Mouse (Mus musculus) cerebellum, adult (tissue): ENCODE measurements around the gene Btf3l4.

Experiments used
- ATAC-seq: cut with Nextera tagmentation; 2 replicates; pipeline ENCODE4 v1.9.2; 2017; ENCODE audit warnings: mild to moderate bottlenecking, moderate library complexity, mixed read lengths; ENCODE audit not compliant: insufficient number of reproducible peaks, low FRiP score, low TSS enrichment

The Btf3l4 gene

DNA sequence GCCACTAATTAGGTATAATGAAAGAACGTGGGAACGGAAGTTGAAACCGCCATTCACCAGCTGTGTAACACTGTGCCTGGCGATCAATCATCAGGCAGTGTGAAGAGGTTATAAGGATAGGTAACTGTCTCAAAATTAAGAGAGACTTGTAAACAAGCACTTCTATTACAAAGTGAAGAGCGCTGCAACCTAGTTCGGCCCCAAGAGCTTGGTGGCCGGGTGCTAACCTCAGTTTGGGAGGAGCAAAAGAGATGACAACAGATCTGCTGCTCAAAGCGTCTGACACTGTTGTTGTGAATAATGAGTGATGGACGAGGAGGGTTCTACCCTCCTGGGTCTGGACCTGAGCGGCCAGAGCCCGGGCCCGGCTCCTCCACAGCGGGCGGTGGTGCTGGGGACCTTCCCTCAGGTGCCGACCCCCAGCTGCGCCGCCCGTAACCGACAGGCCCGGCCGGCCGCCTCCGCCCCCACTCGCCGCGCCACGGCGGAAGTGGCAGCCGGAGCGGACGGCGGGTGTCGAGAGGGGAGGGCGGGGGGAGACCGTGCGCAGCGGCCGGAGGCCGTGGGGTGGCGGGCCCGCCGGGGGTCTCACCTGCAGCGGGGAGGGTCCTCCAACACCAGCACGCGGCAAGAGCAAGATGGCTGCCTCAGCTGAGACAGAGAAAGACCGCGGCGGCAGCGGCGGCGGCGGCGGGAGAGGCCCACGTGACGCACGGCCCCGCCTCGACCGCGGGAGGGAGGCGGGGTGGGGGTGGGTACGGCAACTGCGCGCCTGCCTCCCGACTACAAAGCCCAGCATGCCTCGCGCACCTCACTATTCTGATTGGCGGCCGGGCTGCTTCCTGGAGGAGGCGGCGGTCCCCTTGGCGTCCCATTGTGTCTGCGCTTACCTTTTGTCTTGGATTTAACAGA lies at the start of gene Btf3l4:
Btf3l4 (minus strand) TSS at position 699 of the 912 bp plus-strand sequence.
- ATAC-seq, result peak; percentile 86

DNA sequence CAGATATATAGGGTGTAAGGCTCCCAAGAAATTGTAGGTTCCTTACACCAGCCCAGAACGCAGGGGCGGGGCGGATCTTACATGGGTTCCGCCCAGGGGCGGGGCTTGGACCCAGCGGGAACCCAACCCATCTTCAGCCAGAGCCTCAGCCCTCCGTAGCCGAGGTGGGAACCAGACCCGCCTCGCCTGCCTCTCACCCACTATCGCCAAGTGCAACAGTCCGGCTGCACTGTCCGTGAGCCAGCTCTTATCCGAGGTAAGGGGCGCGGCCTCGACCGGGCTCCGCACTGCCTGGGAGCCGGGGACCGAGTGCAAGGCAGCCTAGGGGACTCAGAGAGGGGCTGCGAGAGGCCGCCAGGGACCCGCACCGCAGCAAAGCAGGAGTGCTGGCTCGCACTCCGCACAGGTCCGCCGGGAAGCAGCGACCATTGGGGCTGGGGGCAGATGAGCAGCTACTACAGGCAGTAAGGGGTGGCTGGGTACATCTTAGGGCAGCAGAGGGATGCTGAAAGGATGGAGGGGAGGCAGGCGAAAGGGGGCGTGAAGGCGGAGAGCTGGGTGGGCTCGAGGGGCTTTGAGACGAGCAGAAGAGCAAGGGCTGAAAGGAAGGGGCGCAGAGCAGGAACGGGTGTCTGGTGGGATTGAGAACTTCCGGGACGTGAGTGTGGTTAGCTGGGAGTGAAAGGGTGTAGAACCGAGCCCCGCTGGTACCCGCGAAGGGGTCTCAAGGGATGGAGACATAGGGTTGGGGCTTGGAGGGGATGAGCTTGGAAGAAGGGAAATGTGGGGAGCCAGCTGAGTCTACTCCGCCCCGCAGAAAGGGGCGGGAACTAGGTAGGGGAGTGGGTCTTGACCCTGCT lies 45.8 kb upstream of the Btf3l4 start, which contains the start of gene Rab3b:
Rab3b (plus strand) TSS at position 101 of the 860 bp plus-strand sequence.
- ATAC-seq, result peak; percentile 26; the same call in 1 of the 2 replicates

DNA sequence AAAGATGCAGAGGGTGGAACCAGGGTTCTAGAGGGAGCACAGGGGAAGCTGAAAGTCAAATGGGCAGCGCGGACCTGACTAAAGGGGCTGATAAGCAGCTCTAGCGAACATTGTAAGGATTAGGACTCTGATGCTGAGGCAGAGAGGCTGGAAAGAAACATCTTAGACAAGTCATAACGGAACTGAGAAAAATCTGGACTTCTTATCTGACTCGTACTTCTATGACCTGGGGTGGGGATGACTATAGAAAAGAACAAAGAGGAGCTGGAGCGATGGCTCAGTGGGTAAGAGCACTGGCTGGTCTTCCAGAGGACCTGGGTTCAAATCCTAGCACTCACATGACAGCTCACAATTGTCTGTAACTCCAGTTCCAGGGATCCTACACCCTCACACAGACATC lies 44.5 kb upstream of the Btf3l4 start:
- ATAC-seq, result no peak

DNA sequence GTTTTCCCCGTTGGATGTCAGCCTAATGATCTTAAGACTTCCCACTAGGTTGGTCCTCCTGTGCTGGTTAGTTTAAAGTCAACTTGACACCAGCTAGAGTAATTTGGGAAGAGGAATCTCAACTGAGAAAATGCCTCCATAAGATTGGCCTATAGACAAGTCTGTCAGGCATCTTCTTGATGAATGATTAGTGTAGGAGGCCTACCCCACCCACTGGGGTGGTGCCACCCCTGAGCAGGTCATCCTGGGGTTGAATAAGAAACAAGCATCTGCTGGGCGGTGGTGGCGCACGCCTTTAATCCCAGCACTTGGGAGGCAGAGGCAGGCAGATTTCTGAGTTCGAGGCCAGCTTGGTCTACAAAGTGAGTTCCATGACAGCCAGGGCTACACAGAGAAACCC lies 40.3 kb upstream of the Btf3l4 start:
- no peak for ATAC-seq

DNA sequence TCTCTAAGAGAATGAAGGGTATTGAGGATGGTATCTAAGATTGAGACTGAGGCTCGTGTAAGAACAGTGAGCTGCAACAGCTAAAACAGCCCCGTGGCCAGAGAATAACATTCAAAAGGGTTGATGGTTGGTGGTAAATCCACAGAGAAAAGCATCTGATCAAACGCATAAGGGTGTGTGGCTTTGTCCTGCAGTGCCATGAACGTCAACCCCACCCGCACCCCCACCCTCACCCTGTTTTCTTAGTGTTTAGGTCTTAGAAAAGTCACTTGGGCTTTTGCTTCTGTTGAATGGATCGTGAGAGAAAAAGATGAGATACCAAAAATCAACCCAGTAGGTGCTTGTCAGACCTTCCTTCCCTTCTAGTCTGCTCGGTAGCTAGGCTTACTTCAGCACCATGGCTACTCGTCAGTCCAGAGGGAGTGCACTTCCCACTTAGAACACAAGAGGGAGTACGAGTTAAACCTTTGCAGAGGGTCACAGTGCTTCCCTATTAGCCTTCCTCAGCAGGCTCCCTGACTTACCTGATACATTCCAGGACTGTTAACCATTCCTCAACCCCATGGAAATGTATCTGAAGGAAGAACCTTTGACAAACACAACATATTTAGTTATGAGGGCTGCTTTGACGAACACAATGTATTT lies 36.4 kb upstream of the Btf3l4 start:
- ATAC-seq, result peak; percentile 93

DNA sequence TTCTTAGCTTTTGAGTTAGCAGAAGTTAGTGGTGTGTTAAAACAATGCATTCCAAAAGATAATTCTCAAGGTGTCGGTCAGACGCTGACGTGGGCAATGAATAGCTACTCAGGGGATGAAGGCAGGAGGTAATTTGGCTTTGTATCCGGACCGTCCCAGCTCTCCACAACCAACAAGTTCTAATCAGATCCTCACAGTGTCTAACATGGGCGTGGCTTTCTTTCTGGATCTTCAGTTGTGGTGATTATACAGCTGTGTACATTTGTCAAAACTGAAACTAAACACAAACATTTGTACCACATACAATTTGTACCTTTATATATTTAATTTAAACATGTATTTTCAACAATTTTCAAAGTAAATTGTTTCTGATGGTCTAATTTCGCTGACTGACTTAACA lies 33.4 kb upstream of the Btf3l4 start:
- no peak for ATAC-seq

DNA sequence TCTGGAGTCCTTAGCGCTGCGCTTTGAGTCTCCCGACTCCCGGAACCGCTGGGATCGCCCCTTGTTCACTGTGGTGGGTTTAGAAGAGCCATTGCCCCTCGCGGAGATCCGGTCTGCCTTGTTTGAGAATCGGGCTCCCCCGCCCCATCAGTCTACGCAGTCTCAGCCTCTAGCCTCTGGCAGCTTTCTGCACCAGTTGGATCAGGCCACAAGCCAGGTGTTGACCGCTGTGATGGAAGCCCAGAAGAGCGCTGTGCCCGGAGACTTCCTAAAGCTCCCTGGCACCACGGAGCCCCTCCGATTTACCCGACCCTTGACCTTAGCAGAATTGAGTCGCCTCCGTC lies 15.1 kb upstream of the Btf3l4 start, which contains the start of gene A730015C16Rik:
A730015C16Rik (minus strand) TSS at position 115 of the 344 bp plus-strand sequence.
- ATAC-seq, result no peak

DNA sequence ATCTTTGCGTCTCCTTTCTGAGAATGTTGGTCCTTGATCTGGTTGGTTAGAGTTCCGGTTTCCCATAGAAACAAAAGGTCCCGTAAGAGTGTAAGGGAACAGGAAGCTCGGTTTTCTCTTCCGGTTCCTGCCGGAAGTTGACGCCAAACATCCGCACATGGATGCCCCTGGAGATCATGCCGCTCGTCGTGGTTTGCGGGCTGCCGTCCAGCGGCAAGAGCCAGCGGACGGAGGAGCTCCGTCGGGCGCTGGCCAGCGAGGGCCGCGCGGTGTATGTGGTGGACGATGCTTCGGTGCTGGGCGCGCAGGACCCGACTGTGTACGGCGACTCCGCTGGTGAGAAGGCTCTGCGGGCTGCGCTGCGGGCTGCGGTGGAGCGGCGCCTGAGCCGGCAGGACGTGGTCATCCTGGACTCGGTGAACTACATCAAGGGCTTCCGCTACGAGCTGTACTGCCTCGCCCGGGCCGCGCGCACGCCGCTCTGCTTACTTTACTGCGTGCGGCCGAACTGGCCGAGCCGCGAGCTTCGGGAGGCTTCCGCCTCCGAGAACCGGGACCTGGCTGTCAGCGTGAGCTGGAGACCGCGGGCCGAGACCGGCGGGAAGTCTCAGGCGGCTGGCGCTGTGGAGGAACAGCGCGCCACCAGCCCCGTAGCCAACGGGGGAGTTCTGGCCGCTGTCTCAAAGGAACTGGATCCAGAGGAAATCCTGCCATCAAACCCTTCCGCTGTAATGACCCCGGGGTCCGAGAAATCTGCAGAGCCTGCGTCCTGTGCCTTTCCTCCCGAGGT lies 14.5 kb upstream of the Btf3l4 start, which contains the start of gene Kti12:
Kti12 (plus strand) TSS at position 71 of the 790 bp plus-strand sequence.
- ATAC-seq, result peak; percentile 96

DNA sequence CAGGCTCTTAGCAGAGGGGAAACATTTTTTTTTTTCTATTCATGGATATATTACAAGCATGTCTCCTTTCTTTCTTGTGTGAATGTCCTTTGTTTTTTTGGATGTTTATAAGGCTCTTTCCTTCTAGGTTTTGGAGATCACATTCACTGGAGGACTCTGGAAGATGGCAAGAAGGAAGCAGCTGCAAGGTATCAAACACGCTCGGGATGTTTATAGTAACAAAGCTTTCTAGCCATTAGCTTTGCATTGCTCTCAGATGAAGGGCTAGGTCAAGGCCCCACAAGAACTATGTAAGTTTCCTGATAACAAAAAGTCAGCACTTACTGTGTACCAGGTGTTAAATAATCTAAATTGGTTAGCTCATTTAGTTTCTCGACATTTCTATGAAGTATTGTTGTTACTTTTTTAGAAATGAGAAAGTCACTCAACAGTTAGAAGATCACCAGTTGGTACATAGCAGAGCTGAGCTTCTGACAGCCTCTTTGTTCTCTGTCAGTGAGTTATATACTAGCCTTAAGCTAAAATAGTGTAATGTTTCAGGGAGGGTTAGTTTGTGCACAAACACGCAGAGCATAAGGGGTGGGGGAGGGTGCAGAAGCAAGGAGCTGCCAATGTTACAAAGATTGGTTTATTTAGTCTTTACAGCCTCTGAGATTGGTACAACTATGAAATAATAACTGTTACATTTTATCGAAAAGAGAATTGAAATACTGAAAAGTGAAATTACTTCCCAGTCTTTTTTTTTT lies 12.6 kb upstream of the Btf3l4 start:
- no peak for ATAC-seq

GRCm38 (mm10) chr4:108843336-108843735 lies 9.9 kb upstream of the Btf3l4 start:
- ATAC-seq, result no peak

DNA sequence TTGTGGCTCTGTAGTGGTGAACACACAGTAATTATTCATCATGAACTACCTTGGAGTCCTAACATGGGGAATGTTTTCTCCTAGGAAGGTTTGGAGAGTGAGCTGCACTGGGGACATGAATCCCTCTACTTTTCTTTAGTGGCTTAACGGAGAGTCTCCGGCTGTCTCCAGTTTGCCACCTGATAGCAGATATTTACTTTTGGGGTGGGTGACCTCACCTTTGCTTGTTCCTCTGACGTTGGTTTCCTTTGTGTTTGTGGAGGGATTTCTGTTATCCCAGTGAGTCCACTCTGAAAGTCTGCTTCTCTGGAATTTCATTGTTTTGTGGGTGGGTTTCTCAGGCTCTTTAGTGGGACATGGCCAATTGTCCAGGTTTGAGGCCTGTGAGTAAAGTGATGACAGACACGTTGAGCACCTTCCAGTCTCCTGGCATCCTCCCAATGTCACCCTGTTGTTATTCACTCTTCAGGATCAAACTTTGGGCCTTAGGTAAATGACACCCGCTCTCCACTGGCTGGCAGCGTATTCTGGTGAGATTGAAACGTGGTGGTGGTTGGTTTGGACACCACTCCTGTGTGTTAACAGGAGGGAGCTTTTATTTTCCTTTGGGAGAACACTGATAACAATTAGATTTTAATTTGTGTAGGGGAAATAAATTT lies 8.6 kb upstream of the Btf3l4 start:
- no peak for ATAC-seq

- ATAC-seq, result no peak
Observed at GRCm38 (mm10) chr4:108838031-108838430, 4.6 kb upstream of the Btf3l4 start.

DNA sequence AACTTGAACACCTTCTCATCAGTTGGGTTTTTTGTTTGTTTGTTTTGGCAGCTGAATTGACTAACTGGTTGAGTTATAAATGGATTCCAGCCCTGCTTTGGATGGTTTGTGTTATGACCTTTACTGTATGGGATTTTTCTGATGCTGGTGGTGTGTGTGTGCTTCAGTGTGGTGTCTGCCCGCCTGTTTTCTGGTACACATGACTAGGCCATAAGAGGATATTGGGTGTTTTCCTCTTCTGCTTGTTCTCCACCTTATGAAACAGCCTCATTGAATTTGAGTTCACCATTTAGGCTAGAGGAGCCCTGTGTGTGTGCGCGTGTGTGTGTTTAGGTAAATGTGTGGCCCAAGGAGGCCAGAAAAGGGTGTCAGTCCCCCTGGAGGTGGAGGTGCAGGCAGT lies 2.1 kb upstream of the Btf3l4 start:
- no peak for ATAC-seq

DNA sequence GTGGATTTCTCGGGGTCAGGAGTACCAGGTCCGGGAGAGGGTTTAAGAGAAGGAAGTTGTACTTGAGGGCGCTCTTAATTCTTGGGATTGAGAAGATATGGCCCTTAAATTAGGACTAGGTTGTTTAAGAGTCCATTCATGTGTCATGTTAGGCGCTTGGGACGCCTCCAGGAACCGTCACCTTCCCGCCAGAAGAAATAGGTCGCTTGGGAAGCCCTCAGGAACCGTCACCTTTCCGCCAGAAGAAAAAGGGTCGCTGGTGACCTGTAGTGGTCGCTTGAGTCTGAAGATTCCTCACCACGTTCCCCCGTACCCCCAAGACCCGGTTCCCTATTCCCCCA lies 1.5 kb upstream of the Btf3l4 start:
- no peak for ATAC-seq

DNA sequence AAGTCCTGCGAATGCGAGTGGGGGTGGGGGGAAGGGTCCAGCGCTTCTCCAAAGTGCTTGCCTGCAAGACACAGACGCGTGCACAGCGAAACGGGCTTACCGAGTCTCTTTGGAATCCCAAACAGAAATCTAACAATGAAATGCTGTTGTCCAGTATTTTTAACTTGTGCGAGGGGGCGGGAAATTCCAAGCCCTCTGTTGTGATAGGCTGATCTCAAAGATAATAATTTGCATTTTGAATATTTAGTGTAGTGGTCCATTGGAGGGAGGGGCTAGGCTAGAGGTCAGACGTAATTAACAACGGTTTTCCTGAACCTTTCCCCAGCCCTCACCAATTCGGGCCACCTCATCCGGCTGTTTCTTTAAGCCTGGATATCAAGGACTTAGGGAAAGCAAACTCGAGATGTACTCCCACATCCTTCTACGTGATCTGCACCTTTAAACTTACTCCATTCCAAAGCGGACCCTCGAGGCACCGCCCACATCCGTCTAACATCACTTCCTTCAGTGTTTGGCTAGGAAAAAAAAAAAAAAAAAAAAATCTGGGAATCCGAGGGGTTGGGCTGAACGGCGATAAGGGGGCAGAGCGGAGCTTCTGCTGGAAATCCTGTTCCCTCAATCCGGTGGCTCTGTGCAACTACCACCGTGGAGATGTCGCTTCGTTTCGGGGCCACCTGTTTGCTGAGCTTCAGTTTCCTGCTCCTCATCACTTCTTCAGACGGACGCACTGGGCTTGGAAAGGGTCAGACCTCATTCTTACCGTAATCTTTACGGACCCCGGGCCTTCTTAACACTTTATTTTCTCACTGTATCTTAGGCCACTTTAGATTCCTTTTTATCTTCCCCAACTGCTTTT lies 929 bp upstream of the Btf3l4 start, which contains the start of gene Txndc12:
Txndc12 (plus strand) TSS at position 487 of the 856 bp plus-strand sequence.
- ATAC-seq, result peak; percentile 70

DNA sequence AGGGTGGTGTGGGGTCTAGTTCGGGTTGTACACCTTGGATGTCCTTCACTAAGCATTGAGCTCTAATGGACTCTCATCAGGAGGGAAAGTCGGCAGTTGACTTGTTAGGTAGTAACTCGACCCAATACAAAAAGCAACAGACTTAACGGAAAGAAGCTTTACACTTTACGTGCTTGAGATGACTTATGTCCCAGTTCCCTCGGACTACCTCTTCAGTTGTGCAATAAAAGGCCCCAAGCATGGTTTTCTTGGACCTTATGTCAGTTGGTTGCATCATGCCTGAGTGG lies 357 bp upstream of the Btf3l4 start:
- 0 out of 2 replicates have a peak, but pooled peaks have one; percentile 12 for ATAC-seq

GRCm38 (mm10) chr4:108830698-108831097 lies 2.7 kb downstream of the Btf3l4 start:
- no peak for ATAC-seq

GRCm38 (mm10) chr4:108826643-108827042 lies 6.8 kb downstream of the Btf3l4 start:
- no peak for ATAC-seq
